Mouse (Mus musculus) small intestine, adult 2 months (tissue): ENCODE results near the gene Lce3d.

Experiments used
- CTCF ChIP-seq: fragments of 200-500 bp; IDR thresholded peaks from 2 replicates; pipeline ENCODE4 v1.5.1; 2012; ENCODE audit warnings: low read depth, mild to moderate bottlenecking, control low read depth, inconsistent platforms, low read length, moderate library complexity, mixed read lengths; ENCODE audit not compliant: insufficient replicate concordance, insufficient read length; ENCODE audit errors: extremely low read depth
- POLR2A ChIP-seq: fragments of 200-500 bp; IDR thresholded peaks from 2 replicates; pipeline ENCODE4 v1.6.1; 2012; ENCODE audit warnings: low read depth, mild to moderate bottlenecking, control low read depth, inconsistent platforms, low read length, moderate library complexity

GRCm38 (mm10) chr3:92957090-92957489 lies at the start of gene Lce3d:
- no peak for TF ChIP-seq CTCF
- TF ChIP-seq POLR2A = no peak
